Mouse (Mus musculus) gastrocnemius, adult 18-20 months (tissue): ENCODE results near the gene Eif4e1b. TPM values are rescaled to one million over a fixed set of nuclear protein-coding genes. Genes with fewer than 3 reads are reported as not detected.

ENCODE experiments used
- DNase-seq: peaks from one replicate; pipeline ENCODE4 v3.0.0; 2021; ENCODE audit warnings: low spot score
- long read RNA-seq, 2 experiments: library from polyadenylated mRNA; stranded (forward); transcript quantifications; one replicate each; pipeline ENCODE4 v2.0.0; 2021
- total RNA-seq, 2 experiments: library from RNA; stranded (reverse); gene quantifications; 2 replicates each; pipeline ENCODE4 v1.2.3; 2021

Eif4e1b gene
- not detected for total RNA-seq
- long read RNA-seq, experiment 1, result 0 reads
- long read RNA-seq, experiment 2, result 0 reads

DNA sequence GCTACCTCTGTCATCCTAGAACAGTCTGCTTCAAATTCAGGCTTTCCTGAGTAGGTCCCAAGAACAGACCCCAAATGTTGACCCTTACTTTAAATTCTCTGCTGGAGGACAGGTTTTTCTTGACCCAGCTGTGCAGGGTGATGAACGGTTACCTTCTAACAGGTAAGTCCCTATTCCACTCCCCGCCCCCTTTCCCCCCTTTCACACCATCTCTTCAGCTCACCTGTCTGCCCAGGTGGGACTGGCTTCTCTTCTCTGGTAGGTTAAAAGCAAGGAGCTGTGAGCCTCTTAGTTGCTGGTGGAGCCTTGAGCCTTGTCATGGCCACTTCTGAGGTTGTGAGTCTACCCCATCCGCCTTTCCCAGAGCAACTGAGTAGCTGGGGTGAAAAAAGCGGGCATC lies at the start of gene Eif4e1b:
TSS of gene Eif4e1b (plus strand) at position 301 of the 400 bp plus-strand sequence.
- no peak for DNase-seq

DNA sequence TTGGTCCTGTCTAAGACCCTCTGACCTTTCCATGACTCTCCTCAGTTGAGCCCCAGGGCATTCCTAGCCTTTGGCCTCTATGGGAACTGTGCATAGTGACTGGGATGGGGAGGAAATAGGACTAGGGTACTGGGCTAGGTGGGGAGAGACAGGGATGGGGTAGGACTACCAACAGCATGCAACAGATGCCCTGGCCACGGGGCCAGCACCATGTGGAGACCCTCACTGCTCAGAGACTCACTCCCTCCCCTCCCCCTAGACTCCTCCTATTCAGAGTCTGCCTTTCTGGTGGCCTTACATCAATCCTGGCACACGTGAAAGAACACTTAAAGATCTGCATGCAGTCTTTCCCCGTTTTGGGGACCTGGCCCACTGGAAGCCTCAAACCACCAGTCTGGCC lies 46.9 kb upstream of the Eif4e1b start:
- no peak for DNase-seq

DNA sequence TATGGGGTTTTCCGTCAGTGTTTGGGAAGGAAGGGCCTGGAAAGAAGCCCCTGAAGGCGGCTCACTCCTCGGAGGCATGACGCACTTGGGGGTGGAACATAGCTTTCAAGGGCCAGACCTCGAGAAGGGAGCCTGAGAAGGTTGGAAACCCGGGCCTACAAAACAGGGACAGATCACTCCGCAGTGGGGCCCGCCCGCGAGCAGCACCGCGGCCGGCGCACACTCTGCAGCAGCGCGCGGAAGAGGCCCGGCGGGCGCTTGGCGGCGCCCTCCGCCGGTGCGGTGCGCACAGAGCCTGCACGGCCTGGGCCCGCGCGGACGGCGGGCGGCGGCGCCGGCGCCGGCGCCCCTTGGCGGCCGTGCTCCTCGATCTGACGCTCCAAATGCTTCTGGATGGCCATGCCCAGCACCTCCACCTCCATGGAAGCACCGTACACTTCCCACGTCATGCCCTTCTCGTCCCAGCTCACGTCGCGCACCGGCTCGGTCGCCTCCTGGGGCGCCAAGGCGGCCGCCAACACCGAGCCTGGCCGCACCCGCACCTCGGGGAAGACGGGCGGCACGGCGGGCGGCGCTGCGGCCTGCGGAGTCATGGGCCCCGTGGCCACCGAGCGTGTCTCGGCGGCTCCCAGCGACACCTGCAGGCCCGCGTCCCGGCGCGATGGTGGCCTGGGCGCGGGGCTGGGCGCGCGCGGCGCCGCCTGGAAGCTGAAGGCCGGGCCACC lies 46.1 kb upstream of the Eif4e1b start:
- DNase-seq, result no peak

DNA sequence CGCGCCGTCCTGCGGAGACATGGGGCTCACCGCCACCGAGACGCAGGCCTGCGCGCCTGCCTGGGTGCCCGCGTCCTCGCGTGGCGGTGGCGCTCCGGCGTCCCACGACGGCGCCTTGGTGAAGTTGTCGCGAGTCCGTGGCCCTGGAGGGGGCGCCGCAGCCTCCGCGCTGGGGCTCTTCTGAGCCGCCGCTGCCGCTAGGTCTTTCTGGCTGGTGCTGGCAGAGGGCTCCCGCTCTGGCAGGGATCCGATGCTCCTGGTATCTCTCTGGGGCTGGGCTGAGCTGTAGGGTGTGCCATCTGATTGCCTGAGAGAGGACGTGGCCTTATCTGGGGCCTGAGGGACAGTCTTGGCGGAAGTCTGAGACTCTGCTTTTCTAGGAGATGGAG lies 45.6 kb upstream of the Eif4e1b start:
- no peak for DNase-seq

DNA sequence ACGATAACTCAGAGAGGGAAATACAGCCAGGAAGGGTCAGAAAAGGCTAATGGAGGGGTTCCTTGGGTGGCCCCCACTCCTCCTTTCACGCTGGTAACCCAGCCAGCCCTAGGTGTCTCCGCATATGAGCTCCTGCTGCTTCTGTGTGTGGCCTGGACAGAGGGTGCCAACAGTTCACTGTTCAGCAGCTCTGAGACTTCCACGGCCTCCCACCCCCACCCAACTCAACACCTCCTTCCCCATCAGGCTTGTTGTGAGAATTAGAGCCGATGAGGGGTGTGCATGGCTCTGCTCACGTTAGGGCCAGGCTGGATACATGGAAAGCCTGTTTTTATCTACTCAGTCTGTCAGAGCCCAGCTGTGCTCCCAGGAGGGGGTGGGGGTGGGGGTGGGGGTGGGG lies 37.7 kb upstream of the Eif4e1b start:
- DNase-seq, result no peak

DNA sequence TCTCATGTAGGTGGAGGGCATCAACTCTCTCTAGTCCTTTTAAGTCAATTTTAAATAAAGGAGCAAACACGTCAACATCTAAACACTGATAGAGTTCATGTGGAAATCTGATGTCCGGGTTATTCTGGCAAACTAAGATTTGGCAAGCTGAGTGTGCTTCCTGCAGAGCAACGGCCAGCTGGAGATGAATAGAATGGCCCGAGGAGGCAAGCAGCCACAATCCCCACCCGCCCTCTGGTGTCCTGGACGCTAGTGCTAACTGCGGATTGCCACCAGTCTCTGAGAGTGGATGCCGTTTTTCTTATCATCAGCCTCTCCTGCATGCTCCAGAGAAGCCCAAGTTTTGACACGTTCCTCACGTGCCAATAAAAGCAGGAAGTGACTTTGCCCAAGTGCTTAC lies 36.9 kb upstream of the Eif4e1b start:
- DNase-seq, result no peak

DNA sequence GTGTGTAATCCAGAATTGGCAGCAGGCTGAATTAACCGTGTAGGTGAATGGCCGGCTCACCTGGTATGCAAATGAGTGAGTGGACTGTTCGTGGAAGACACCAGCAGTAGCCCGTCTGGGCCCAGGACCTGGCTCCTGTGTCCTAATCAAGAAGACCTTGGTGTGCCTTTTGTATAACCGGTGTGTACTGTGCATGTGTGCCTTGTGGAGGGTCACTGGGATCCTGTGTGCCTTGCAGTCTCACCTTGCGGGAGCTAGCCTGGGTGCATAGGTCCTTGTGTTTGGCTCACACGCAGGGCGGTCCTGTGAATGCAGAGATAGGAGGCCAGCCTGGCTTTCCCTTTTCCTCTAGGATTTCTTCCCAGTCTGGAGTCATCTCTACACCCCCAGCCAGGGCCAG lies 35.6 kb upstream of the Eif4e1b start:
- no peak for DNase-seq

DNA sequence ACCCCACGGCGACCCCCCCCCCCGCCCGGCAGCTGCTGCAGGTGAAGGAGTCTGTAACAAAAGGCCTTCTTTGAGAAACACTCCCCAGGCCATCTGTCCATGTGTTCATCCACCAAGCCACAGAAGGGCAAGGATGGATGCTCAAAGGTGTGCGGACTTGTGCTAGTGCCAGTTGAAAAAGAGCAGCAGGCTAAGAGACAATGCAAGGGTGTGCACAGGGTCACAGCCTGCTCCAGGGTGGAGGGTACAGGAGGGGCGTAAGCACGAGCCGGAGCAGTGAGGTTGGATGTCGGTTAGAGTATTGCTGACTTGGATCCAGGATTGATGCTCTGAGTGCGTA lies 35.1 kb upstream of the Eif4e1b start:
- no peak for DNase-seq

DNA sequence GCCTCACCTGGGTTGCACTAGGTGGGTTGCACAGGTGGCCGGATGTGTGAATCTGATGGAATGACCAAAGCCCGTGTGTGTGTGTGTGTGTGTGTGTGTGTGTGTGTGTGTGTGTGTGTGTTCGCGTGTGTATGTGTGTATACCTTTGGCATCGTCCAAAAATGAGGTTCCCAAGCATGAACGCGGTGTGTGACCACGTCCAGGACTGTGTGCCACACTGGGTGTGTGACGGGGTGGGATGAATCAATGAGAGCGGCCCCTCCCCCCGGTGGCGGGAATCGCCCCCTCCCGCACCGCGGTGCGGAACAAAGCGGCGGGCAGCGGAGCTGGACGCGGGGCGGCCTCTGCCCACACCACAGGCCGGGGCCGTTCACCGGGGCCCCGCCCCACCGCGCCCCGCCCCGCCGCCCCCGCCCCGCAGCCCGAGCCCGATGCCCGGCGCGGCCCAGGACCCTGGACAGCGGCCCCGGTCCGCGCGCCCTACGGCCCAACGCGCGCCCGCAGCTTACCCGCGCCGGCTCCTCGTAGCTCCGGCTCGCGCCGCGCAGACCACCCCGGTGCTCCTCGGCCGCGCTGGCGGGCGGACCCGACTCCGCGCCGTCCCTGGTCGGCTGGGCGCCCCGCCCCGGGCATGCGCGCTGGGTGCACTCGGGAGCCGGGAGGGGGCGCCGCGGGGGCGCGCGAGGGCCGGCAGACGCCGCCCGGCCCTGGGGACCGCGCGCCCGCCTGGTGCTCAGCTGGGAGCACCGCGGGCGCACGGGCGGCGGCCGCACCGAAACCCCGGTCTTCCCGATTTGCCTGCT lies 34.5 kb upstream of the Eif4e1b start:
- DNase-seq, result no peak

DNA sequence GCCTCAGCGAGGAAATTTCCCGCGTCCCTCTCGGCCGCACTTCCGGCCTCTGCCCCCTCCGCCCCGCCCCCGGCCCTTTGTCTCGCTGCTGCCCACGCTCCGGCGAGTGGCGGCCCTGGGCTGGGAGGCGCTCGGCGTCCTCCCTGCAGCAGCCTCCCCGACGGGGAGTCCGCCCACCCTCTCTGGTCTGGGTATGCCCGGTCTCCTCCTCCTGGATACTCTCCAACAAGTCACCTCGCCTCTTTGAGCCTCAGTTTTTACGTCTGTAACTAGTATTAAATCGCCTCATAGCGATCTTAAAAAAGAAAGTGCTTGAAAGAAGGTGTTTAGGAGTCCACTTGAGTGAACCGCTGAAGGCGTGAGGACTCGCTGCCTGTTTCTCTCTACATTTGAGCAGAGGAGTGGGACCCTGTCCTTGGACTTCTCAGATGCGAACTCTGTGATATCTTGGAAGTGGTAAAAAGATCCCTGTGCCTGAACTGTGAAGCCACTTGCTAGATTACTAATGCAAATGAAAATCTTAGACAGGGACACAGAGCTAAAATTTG lies 33.9 kb upstream of the Eif4e1b start, which contains the start of gene Gprin1:
TSS of gene Gprin1 (minus strand) at position 11 of the 548 bp plus-strand sequence.
- DNase-seq, result no peak

DNA sequence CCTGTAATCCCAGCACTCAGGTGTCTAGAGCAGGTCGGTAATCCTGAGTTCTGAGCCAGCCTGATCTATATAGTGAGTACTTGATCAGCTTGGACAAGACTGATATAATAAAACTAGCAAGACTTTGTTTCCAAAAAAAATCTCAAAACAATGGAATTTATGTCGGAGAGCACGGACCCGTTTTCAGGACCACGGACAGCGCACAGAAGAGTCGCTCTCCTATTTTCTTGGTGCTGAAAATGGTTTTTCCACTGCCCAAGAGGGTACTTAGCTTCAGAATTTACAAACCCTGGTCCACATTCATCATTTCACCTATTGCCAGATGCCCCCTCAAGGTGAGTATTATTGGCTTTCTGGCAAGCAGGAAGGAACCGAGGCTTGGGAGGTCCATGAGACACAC lies 33.1 kb upstream of the Eif4e1b start:
- DNase-seq, result no peak

DNA sequence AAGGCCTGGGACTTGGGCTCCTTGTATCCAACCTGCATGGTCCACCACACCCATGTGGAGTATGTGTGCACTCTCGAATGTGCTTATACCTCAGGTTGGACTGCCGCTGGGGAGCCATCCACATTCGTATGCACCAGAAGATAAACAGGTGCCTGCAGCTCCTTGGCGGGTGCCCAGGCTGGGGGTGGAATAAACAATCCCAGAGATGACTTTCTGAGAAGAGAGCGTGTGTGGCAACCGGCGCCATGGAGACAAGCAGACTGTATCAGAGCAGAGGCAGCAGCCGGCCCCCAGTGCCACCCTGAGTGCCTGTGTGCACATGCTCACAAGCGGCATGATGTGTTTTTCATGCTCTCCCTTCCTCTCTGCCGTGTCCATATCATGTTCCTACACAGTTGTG lies 31.1 kb upstream of the Eif4e1b start:
- DNase-seq, result no peak

DNA sequence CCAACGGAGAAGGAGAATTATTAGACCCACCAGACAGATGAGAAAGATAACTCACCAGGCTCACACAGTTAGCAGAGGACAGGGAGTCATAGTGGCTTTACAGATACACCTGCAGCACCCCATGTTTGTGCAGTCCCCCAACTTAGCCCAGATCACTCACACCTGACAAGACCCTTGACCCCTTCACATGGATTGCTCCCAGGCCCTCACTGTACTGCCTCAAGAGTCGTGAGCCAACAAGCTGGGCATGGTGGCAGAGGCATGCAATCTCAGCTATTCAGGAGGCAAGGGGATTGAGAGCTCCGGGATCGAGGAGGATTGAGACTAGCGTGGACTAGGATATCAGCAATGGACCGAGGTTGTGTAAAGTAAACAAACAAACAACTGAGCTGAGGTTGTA lies 30.1 kb upstream of the Eif4e1b start:
- no peak for DNase-seq

DNA sequence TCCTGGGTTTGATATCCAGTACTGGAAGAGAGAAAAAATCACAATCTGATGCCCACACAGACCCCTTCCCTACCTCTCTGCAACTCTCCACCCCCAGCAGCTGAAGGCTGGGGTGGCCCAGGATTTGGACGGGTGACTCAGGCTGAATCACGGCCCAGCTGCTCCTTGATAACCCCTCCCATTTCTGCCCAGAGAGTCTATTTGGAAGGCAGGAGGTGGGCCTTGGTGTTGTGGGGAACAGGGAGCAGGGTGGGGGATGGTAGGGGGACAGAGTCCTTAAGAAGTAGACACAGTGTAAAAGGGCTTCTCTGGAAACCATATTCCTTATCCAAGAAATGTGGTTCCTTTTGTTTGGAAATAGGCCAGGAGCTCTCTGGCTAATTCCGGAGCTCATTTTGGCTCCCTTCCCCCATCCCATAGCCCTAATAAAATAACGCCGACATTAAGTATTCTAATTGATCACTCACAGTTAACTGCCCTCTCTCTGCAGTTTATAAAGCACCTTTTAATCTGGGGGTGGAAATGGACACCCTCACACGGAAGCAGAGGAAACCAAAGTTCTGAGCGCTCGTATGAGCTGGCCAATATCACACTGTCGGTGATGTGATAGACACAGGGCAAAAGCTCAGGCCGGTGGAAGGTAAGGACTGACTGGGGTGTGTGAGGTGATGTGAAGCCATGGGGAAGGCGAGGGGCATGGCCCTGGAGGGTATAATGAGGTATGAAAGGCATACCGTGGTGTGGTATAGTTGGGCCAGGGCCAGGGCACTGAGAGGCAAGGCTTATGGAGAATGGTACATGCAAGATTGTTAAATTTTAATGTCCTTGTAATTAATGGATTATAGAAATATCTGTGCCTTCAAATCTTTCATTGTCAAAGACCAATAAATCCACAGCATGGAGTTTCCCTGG lies 29.4 kb upstream of the Eif4e1b start:
- DNase-seq, result no peak

DNA sequence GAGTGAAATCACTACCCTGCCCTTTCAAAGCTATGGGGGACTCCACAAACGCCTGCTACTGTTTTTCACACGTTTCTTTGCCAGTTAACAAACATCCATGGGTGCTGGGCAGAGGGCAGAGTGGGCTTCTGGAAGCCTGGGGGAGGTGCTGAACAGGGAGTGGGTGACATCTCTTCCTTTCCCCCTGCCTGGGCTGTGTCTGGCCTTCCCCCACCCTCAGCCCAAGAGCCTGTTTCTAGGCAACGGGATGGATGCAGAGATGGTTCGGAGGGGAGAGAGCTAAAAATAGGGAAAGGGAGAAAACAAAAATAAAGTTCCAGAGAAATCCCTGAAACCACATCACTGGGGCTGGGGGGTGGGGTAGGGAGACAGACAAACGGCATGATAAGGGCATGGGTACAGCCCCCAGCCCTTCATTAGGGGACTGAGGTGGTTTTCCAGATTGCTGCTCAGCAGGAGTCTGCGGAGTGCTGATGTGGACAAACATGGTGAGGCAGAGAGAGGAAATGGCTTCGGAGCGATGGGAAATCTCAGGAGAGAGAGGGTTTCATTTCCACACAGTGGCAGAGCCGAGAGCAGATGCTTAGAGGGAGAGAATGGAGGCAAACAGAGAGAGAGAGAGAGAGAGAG lies 28.5 kb upstream of the Eif4e1b start:
- no peak for DNase-seq

DNA sequence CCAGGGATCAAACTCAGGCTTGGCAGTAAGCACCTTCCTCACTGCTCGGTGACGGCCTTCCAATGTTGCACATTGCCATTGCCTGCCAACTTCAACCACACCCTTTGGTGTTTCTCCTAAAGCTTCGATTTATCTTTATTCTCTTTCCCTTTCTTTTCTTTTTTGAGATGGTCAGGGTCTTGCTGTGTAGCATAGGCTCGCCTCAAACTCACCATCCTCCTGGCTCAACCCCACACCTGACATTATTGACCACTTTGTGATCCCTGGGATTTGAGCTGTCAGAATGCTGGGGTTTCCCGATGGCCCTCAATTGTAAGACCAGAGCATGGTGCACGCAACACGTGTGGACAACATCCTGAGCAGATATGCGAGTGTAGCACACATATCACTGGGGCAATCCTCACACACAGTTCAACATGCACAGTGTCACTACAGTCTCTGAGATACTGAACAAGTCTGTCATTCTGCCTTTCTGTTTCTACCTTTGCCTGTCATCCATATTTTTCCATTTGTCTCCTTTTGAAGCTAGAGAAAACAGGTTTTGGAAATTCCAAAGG lies 27.6 kb upstream of the Eif4e1b start:
- DNase-seq, result no peak

DNA sequence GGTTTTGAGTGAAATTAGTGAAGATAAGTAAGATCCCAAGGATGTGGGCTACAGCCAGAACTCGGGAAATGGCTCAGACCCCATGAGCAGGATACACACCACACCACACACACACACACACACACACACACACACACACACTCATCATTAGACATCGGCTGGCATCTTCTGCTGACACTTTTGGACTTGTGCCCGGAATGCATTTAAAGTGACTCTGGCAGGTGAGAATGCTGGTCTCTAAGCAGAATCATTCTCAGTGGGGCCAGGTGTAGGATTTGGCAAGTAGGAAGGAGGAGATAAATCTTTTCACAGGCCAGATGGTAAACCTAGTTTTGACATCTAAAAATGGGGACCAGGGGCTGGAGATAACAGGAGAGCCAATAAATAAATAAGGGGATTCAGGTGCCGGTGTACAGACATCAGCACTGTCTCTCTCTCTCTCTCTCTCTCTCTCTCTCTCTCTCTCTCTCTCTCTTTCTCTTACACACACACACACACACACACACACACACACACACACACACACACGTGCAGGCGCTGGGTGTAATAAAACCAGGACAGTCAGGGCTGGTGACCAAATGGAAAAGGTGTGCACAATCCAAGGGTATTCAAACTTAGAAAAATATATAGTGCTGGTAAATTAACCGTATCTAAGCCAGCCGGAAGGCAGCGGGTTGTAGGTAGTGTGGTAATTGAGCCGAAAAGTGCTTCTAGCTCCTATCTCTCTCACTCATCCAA lies 26.5 kb upstream of the Eif4e1b start:
- DNase-seq, result no peak

DNA sequence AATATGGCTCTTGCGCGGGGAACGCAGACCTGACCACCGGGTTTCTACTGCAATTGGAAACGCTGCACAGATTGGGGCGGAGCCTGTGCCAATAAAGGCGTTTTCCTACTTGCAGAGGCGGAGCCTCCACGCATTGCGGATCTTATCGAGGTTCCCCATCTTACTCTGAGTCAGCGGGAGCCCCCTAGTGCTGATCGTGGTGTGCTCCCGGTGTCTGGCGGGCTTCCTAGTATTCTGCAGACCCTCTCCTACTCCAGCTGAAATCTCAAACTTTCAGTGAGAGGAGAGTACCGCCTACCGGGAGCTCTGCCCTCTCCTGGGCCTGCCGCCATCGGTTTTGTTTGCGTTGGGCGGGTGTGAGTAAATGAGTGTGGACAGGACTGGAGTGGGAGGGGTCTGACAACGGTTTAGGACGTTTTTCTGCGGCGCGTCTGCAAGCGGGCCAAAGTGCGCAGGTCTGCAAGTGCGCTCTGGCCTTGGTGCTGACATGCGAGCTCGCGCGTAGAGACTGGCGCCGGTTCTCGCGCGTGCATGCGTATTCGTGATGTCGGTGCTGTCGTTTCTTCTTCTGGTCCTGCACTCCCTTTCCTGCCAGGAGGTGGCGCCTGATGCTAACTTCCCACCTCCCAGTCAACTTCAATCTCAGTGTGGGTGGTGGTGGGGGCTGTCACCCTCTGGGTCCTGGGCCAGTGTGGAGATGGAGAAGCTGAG lies 25.6 kb upstream of the Eif4e1b start:
- peak; percentile 70 for DNase-seq

DNA sequence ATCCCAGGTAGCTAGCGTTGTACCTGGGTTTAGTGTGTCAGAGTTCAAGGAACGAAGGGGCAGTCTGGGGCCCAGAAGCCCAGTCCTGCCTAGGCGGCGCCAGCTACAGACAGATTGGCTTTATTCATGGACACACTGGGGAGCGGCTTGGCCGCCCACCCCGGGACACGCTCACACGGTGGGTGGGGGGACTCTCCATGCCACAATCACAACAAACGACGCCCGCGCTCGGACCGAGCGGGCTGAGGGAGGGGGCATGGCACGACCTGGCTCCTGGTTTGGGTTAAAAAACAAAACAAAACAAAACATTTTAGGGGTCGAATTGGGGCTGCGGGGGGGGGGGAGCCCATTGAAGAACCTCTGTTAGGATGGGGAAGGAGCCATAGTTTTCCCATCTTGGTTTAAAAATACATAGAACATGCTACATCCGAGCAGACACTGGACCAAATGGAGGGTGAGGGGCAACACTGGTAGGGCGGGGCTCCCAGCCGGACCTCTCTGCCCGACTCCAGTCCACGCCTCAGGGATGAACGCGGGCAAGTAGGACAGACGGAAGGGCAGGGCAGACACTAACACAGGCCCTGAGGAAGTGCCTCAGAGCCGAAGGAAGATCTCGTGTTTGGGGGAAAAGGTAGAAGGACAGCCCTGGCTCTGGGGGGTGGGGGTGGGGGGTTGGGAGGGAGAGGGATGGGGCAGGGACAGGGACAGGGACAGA lies 24.9 kb upstream of the Eif4e1b start:
- DNase-seq, result no peak
